Mouse (Mus musculus) forebrain, postnatal 0 days (tissue): Measurements from ENCODE around the gene Gpatch11. TPM values are rescaled to one million over a fixed set of nuclear protein-coding genes. Genes with fewer than 3 reads are reported as not detected.
A peak's percentile ranks its signal among the peaks of the same experiment; 100 is the strongest.

ENCODE experiments used
- ATAC-seq: fragments of 200-750 bp; cut with Nextera tagmentation; 2 replicates; pipeline ENCODE4 v1.8.0; 2017; ENCODE audit warnings: mild to moderate bottlenecking, moderate library complexity
- DNase-seq: peaks from one replicate; pipeline ENCODE4 v3.0.0-alpha.2; 2015
- H3K27ac ChIP-seq: fragments of 300-500 bp; sonication (generic); 2 replicates; pipeline ENCODE4 v1.5.1; 2014; ENCODE audit warnings: low read depth, mild to moderate bottlenecking, antibody characterized with exemption, low read length, moderate library complexity, mixed read lengths
- H3K27me3 ChIP-seq: fragments of 300-500 bp; sonication (generic); 2 replicates; pipeline ENCODE4 v1.6.1; 2014; ENCODE audit warnings: mild to moderate bottlenecking, low read length, mixed read lengths; ENCODE audit not compliant: insufficient read depth
- H3K36me3 ChIP-seq: fragments of 300-500 bp; sonication (generic); 2 replicates; pipeline ENCODE4 v1.6.1; 2014; ENCODE audit warnings: mild to moderate bottlenecking, moderate library complexity; ENCODE audit not compliant: insufficient read depth
- H3K4me1 ChIP-seq: fragments of 300-500 bp; sonication (generic); 2 replicates; pipeline ENCODE4 v1.6.1; 2014; ENCODE audit warnings: antibody characterized with exemption; ENCODE audit not compliant: insufficient read depth
- H3K4me2 ChIP-seq: fragments of 300-500 bp; sonication (generic); 2 replicates; pipeline ENCODE4 v1.6.1; 2014; ENCODE audit warnings: low read depth, mild to moderate bottlenecking, moderate library complexity
- H3K4me3 ChIP-seq: fragments of 300-500 bp; sonication (generic); 2 replicates; pipeline ENCODE4 v1.5.1; 2014; ENCODE audit warnings: low read depth, low read length, mixed read lengths
- H3K9ac ChIP-seq: fragments of 300-500 bp; sonication (generic); 2 replicates; pipeline ENCODE4 v1.6.1; 2014; ENCODE audit warnings: mild to moderate bottlenecking
- H3K9me3 ChIP-seq: fragments of 300-500 bp; sonication (generic); 2 replicates; pipeline ENCODE4 v1.6.1; 2016; ENCODE audit warnings: low read length
- CTCF ChIP-seq: sonication (generic); IDR thresholded peaks from 2 replicates; pipeline ENCODE4 v1.5.1; 2016; ENCODE audit warnings: antibody characterized with exemption, control low read depth, low read depth
- WGBS: fragments of 180-500 bp; shearing (Covaris S2); extraction: QIAGEN DNeasy Blood & Tissue Kit; methylation state at CpG from one replicate; pipeline ENCODE4 v1.1.7; 2014; 5-methylcytosine and 5-hydroxymethylcytosine counted together
- polyA plus RNA-seq: library from polyadenylated mRNA; unstranded; fragments of >200 nt; fragmentation: Nextera tagmentation; extraction: Ambion mirVana; gene quantifications from 2 replicates; pipeline ENCODE4 v1.2.1, GENCODE M21; 2015
- total RNA-seq: library from RNA; depleted of rRNA; stranded (reverse); fragments of >200 nt; gene quantifications from 2 replicates; pipeline ENCODE4 v1.2.3, GENCODE M21; 2014; rRNA removed

The Gpatch11 gene
- total and polyA plus RNA-seq, 2 experiments from 2014 or later: 25.7 to 52.3 TPM

GRCm38 (mm10) chr17:78889184-78889583 is 53.8 kb downstream of the Gpatch11 start:
- no peaks in the 10 kb centered on the region for H3K4me1 ChIP-seq
- H3K36me3 ChIP-seq: no peaks in the 10 kb centered on the region

DNA sequence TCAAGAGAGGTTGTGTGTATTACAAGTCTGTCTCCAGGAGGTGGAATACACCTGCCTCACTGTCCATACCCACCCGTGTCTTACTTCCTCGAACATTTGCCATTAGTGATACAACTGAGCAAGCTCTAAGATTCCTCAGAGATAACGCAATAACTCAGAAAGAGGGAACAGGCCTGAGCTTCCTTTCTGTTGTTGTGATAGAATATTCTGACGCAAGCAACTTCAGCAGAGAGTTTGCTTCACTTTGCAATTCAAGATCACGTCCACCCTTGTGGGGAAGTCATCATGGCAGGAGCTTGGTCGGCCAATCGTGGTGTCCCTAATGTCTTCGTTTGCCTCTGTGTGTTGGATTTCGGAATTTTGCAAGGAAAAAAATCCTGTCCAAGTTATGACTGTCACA is 55.7 kb downstream of the Gpatch11 start:
- H3K4me3 ChIP-seq: no peak overlapping the region
- no peaks in the 10 kb centered on the region for H3K4me1 ChIP-seq
- no peak overlapping the region for H3K9ac ChIP-seq
- no peaks in the 10 kb centered on the region for H3K9me3 ChIP-seq
- H3K36me3 ChIP-seq: no peaks in the 10 kb centered on the region
- no peak overlapping the region for H3K4me2 ChIP-seq
- no peak for DNase-seq
- no peaks in the 10 kb centered on the region for H3K27me3 ChIP-seq
- 88% methylated on average over 9 of the region's 9 CpGs for WGBS
- no peak overlapping the region for H3K27ac ChIP-seq
- ATAC-seq: no peak
- no peak for TF ChIP-seq CTCF

More at GRCm38 (mm10) chr17:78889184-78889583, 53.8 kb downstream of the Gpatch11 start:
- TF ChIP-seq CTCF: no peak
- ATAC-seq (peak; percentile 42), DNase-seq (no peak)
- Histone ChIP-seq H3K4me2 (no peak overlapping the region), H3K9ac (no peak overlapping the region), H3K27ac (no peak overlapping the region), H3K9me3 (no peaks in the 10 kb centered on the region), H3K27me3 (no peaks in the 10 kb centered on the region), H3K4me3 (no peak overlapping the region)
- 37% methylated on average over 3 of the region's 3 CpGs for WGBS

DNA sequence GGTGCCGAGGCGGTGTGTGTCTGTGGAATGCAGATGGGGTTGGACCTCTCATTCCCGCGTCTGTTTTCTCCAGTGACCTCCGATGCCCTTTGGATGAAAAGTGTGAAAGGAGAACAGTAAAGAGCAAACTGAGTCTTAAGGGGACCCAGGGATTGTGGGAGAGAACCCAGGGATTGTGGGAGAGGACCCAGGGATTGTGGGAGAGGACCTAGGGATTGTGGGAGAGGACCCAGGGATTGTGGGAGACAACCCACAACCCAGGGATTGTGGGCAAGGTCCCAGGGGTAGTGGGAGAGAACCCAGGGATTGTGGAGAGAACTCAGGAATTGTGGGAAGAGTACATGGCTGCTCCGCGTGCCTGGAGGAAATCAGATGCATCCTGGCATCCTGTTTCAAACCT is 59.6 kb downstream of the Gpatch11 start:
- H3K9me3 ChIP-seq: no peaks in the 10 kb centered on the region
- H3K36me3 ChIP-seq: no peaks in the 10 kb centered on the region
- no peak overlapping the region for H3K4me2 ChIP-seq
- H3K27me3 ChIP-seq: no peaks in the 10 kb centered on the region
- no peak for ATAC-seq
- H3K4me3 ChIP-seq: no peak overlapping the region
- DNase-seq: no peak
- no peaks in the 10 kb centered on the region for H3K4me1 ChIP-seq
- no peak overlapping the region for H3K27ac ChIP-seq
- WGBS: 81% methylated on average over 7 of the region's 7 CpGs
- TF ChIP-seq CTCF: no peak
- no peak overlapping the region for H3K9ac ChIP-seq

- H3K4me1 ChIP-seq: no peaks in the 10 kb centered on the region
- no peaks in the 10 kb centered on the region for H3K9me3 ChIP-seq
- WGBS: 22% methylated on average over 8 of the region's 8 CpGs
- TF ChIP-seq CTCF: peak; percentile 50
- ATAC-seq (peak; percentile 54), DNase-seq (peak; percentile 79)
- no peak overlapping the region for H3K4me3 ChIP-seq
- H3K27me3 ChIP-seq: no peaks in the 10 kb centered on the region
- H3K36me3 ChIP-seq: no peaks in the 10 kb centered on the region
- H3K9ac ChIP-seq: no peak overlapping the region
- H3K4me2 ChIP-seq: peak overlapping the region; percentile 21; the same call in 1 of the 2 replicates
- no peak overlapping the region for H3K27ac ChIP-seq
Observed at GRCm38 (mm10) chr17:78895394-78895793, 60.0 kb downstream of the Gpatch11 start.

Other genes with a start within 250 kb of the Gpatch11 start
- gene Strn, start 98.4 kb upstream of the Gpatch11 start, total RNA-seq: 21.9 and 23.1 TPM in 2 replicates
- 2.1 and 4.2 TPM in 2 replicates for gene Strn, start 98.4 kb upstream of the Gpatch11 start, polyA plus RNA-seq
- gene Heatr5b, start 203 bp upstream of the Gpatch11 start, total RNA-seq: 34.7 and 49.6 TPM in 2 replicates
- 8.7 and 10.4 TPM in 2 replicates for gene Heatr5b, start 203 bp upstream of the Gpatch11 start, polyA plus RNA-seq
- 2.8 and 5.4 TPM in 2 replicates for gene Eif2ak2, start 47.0 kb downstream of the Gpatch11 start, total RNA-seq
- gene Eif2ak2, start 47.0 kb downstream of the Gpatch11 start, polyA plus RNA-seq: 1.7 and 3.6 TPM in 2 replicates
- gene Sult6b1, start 71.4 kb downstream of the Gpatch11 start, total RNA-seq: not detected in 2 replicates
- not detected in 2 replicates for gene Sult6b1, start 71.4 kb downstream of the Gpatch11 start, polyA plus RNA-seq
- 40.1 and 44.6 TPM in 2 replicates for gene Cebpzos, start 80.9 kb downstream of the Gpatch11 start, total RNA-seq
- 127 and 147 TPM in 2 replicates for gene Cebpzos, start 80.9 kb downstream of the Gpatch11 start, polyA plus RNA-seq
- gene Cebpz, start 101.5 kb downstream of the Gpatch11 start, total RNA-seq: 31.9 and 32.2 TPM in 2 replicates
- gene Cebpz, start 101.5 kb downstream of the Gpatch11 start, polyA plus RNA-seq: 49.8 and 50.0 TPM in 2 replicates
- gene Ndufaf7, start 101.6 kb downstream of the Gpatch11 start, total RNA-seq: 32.5 and 32.7 TPM in 2 replicates
- 49.9 and 66.4 TPM in 2 replicates for gene Ndufaf7, start 101.6 kb downstream of the Gpatch11 start, polyA plus RNA-seq
- gene Prkd3, start 185.2 kb downstream of the Gpatch11 start, total RNA-seq: 28.2 and 29.7 TPM in 2 replicates
- gene Prkd3, start 185.2 kb downstream of the Gpatch11 start, polyA plus RNA-seq: 8.6 and 9.6 TPM in 2 replicates
- gene Qpct, start 216.3 kb downstream of the Gpatch11 start, total RNA-seq: 24.8 and 26.3 TPM in 2 replicates
- gene Qpct, start 216.3 kb downstream of the Gpatch11 start, polyA plus RNA-seq: 21.5 and 26.5 TPM in 2 replicates